Mouse (Mus musculus) thymus, postnatal 25 days (tissue): ENCODE data around the gene A330070K13Rik.

ENCODE experiments used
- DNase-seq: peaks from one replicate; pipeline ENCODE4 v3.0.0; 2022

A330070K13Rik gene

GRCm38 (mm10) chr5:130329889-130330288, 54.5 kb downstream of the A330070K13Rik start:
- DNase-seq: no peak
